Mouse (Mus musculus): ENCODE measurements around the gene Gm28042. TPM values are rescaled to one million over a fixed set of nuclear protein-coding genes. Genes with fewer than 3 reads are reported as not detected.

Gm28042 gene
- polyA plus RNA-seq (2012; rRNA removed) = 0.30 and 3.8 TPM in 2 replicates

DNA sequence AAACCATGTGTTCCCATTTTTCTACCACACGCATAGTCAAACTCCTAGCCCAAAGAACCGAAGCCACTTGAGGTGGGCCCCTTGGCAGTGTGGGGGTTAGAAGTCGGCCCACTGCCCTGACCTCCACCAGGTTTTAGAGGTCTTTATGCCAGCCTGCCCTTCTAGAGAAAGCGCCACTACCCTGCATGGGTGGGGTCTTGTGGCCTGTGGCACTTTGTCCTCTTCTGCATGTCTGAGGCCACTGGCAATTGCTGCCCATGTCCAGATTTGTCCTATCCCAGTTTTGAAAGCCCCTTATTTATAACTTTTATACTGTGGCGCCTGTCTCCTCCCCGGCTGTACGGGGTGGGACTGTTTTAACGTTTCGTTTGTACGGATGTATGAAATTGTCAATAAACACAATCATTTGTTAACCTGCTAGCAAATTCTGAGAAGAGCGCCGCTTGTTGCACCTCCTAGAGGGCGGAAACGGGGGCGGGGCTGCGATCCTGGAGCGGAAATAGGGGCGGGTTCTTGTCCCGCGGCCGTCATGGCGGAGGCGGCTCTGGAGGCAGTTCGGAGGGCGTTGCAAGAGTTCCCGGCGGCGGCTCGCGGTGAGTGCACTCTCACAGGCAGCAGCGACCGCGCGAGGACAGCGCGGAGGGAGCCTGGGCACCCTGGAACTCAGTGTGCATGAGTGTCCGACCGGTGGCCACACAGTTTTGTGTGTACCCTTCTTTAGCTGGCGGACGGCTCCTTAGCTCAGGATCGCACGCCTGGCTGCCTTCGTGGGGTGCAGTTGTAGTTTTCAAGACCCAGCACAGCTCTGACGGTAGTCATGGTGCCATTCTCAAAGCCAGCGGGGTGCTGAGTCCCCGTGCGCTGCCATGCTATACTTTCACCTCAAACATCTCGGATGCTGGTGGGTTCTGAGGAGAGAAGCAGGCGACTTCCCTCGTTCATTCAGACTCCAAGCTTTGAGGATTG lies at the start of gene Gm28042, which contains the start of gene Jmjd7:
Gene Gm28042 (plus strand): TSS at position 510 of the 966 bp plus-strand sequence.
Gene Jmjd7 (plus strand): TSS at position 500 of the 966 bp plus-strand sequence.
- WGBS = 4% methylated on average over 50 of the region's 50 CpGs
- no peak for TF ChIP-seq CTCF (IDR thresholded peaks at IDR 0.05; ENCODE audit: insufficient read depth, low read length)
- TF ChIP-seq POLR2A (IDR thresholded peaks at IDR 0.05; ENCODE audit: borderline replicate concordance, extremely low read depth, low read depth, low read length) = peak; percentile 69
- peak within 1 kb of the TSS; percentile 88 for H3K4me3 ChIP-seq (replicated peaks; ENCODE audit: extremely low read depth, low read depth, low read length)

DNA sequence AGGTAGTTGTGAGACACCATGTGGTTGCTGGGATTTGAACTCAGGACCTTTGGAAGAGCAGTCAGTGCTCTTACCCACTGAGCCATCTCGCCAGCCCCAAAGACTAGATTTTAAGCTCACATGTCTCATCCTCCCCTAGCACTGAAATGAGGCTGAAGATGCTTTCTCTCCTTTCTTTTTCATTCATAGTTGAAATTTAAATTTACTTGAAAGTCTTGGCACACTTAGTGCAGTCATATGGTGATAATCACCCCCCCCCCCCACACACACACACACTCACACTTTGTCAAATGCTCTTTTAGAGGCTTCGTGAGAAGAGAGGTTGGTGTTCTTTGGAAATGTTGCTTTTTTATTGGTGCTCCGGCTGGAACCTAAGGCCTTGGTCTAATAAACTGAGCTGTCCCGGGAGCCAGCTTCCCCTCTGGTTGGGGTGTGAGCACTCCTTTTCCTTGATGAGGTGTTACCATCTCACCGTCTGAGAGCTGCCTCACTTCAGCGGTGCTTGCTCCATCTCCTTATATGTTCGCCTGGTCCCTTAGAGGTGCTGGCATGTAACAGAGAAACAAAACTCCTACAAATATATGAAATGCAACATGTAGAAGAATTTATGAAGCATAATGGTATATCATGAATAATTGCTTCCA lies 46.8 kb upstream of the Gm28042 start:
- Histone ChIP-seq H3K4me1 (ENCODE audit: control insufficient read depth, insufficient read depth, low read length) (no peaks in the 10 kb centered on the region; the same call in 1 of the 2 replicates), H3K4me3 (replicated peaks; ENCODE audit: extremely low read depth, low read depth, low read length) (no peak overlapping the region)
- TF ChIP-seq CTCF (IDR thresholded peaks at IDR 0.05; ENCODE audit: insufficient read depth, low read length) (no peak), POLR2A (IDR thresholded peaks at IDR 0.05; ENCODE audit: borderline replicate concordance, extremely low read depth, low read depth, low read length) (no peak)
- 75% methylated on average over 7 of the region's 7 CpGs for WGBS
- no peak for DNase-seq

More for the DNA sequence above, at the start of gene Gm28042, which contains the start of gene Jmjd7:
- peak; percentile 93 for DNase-seq
- H3K4me1 ChIP-seq (ENCODE audit: control insufficient read depth, insufficient read depth, low read length) = peaks cover 8% of the 10 kb centered on the region

DNA sequence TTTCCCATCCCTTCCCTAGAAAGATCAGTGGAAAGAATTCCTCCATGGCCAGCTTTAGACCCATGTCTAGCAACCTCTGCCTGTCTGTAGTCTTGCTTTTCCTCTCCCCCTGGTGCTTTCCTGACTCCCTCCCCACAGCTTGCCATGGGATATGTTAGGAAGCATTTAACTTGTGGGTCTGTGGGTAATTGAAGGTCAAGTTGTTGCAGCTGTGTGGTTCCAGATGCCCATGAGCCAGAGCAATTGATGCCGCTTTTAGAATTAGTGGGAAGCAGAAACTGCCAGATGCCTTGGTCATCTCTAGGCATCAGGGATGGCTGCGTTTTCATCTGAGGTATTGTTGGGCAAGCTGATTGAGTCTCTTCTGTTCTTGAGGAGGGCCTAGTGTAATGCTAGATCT lies 45.7 kb upstream of the Gm28042 start:
- WGBS = 93% methylated on average over 2 of the region's 2 CpGs
- no peak for TF ChIP-seq CTCF (IDR thresholded peaks at IDR 0.05; ENCODE audit: insufficient read depth, low read length)
- TF ChIP-seq POLR2A (IDR thresholded peaks at IDR 0.05; ENCODE audit: borderline replicate concordance, extremely low read depth, low read depth, low read length) = no peak
- Histone ChIP-seq H3K4me1 (ENCODE audit: control insufficient read depth, insufficient read depth, low read length) (no peaks in the 10 kb centered on the region; the same call in 1 of the 2 replicates), H3K4me3 (replicated peaks; ENCODE audit: extremely low read depth, low read depth, low read length) (no peak overlapping the region)
- no peak for DNase-seq

GRCm38 (mm10) chr2:119985871-119986270 lies 41.4 kb upstream of the Gm28042 start:
- TF ChIP-seq POLR2A (IDR thresholded peaks at IDR 0.05; ENCODE audit: borderline replicate concordance, extremely low read depth, low read depth, low read length) (peak; percentile 50; the same call in 1 of the 2 replicates), CTCF (IDR thresholded peaks at IDR 0.05; ENCODE audit: insufficient read depth, low read length) (no peak)
- Histone ChIP-seq H3K4me3 (replicated peaks; ENCODE audit: extremely low read depth, low read depth, low read length) (no peak overlapping the region), H3K4me1 (ENCODE audit: control insufficient read depth, insufficient read depth, low read length) (no peaks in the 10 kb centered on the region; the same call in 1 of the 2 replicates)
- 69% methylated on average over 8 of the region's 8 CpGs for WGBS
- DNase-seq = no peak

GRCm38 (mm10) chr2:119986369-119986768 lies 40.9 kb upstream of the Gm28042 start:
- H3K4me1 ChIP-seq (ENCODE audit: control insufficient read depth, insufficient read depth, low read length) = no peaks in the 10 kb centered on the region; the same call in 1 of the 2 replicates
- TF ChIP-seq POLR2A (IDR thresholded peaks at IDR 0.05; ENCODE audit: borderline replicate concordance, extremely low read depth, low read depth, low read length) = peak; percentile 3; the same call in 1 of the 2 replicates
- no peak for TF ChIP-seq CTCF (IDR thresholded peaks at IDR 0.05; ENCODE audit: insufficient read depth, low read length)
- H3K4me3 ChIP-seq (replicated peaks; ENCODE audit: extremely low read depth, low read depth, low read length) = no peak overlapping the region
- DNase-seq = no peak
- 58% methylated on average over 6 of the region's 6 CpGs for WGBS

GRCm38 (mm10) chr2:119987441-119987840 lies 39.9 kb upstream of the Gm28042 start:
- Histone ChIP-seq H3K4me3 (replicated peaks; ENCODE audit: extremely low read depth, low read depth, low read length) (no peak overlapping the region), H3K4me1 (ENCODE audit: control insufficient read depth, insufficient read depth, low read length) (no peaks in the 10 kb centered on the region; the same call in 1 of the 2 replicates)
- TF ChIP-seq CTCF (IDR thresholded peaks at IDR 0.05; ENCODE audit: insufficient read depth, low read length) (no peak), POLR2A (IDR thresholded peaks at IDR 0.05; ENCODE audit: borderline replicate concordance, extremely low read depth, low read depth, low read length) (no peak)
- WGBS = 81% methylated on average over 2 of the region's 2 CpGs
- no peak for DNase-seq

DNA sequence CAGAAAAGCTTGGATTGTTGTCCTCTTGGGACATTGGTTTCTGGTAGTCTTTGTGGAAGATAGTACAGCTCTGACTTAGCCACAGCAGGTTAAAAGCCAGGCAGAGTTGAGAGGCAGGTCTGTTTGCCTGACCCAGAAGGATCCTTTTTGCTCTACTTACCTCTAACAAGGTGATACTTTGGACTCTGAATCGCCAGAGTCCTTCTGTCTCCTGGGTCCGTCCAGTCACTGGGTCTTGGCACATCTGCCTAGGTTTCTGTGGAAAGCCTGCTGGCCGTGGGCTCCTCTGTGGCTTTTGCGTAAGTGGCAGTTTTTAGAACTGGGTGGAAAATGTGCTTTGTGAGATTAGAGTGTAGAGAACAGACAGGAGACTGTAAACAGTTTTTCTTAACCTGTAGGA lies 38.3 kb upstream of the Gm28042 start:
- H3K4me1 ChIP-seq (ENCODE audit: control insufficient read depth, insufficient read depth, low read length) = no peaks in the 10 kb centered on the region; the same call in 1 of the 2 replicates
- H3K4me3 ChIP-seq (replicated peaks; ENCODE audit: extremely low read depth, low read depth, low read length) = no peak overlapping the region
- 68% methylated on average over 4 of the region's 4 CpGs for WGBS
- no peak for DNase-seq
- no peak for TF ChIP-seq POLR2A (IDR thresholded peaks at IDR 0.05; ENCODE audit: borderline replicate concordance, extremely low read depth, low read depth, low read length)
- TF ChIP-seq CTCF (IDR thresholded peaks at IDR 0.05; ENCODE audit: insufficient read depth, low read length) = no peak

- TF ChIP-seq CTCF (IDR thresholded peaks at IDR 0.05; ENCODE audit: insufficient read depth, low read length) (no peak), POLR2A (IDR thresholded peaks at IDR 0.05; ENCODE audit: borderline replicate concordance, extremely low read depth, low read depth, low read length) (no peak)
- WGBS = 82% methylated on average over 6 of the region's 6 CpGs
- Histone ChIP-seq H3K4me3 (replicated peaks; ENCODE audit: extremely low read depth, low read depth, low read length) (no peak overlapping the region), H3K4me1 (ENCODE audit: control insufficient read depth, insufficient read depth, low read length) (peaks cover 4% of the 10 kb centered on the region; the same call in 1 of the 2 replicates)
- no peak for DNase-seq
These were observed 36.4 kb upstream of the Gm28042 start for GRCm38 (mm10) chr2:119990881-119991280.

DNA sequence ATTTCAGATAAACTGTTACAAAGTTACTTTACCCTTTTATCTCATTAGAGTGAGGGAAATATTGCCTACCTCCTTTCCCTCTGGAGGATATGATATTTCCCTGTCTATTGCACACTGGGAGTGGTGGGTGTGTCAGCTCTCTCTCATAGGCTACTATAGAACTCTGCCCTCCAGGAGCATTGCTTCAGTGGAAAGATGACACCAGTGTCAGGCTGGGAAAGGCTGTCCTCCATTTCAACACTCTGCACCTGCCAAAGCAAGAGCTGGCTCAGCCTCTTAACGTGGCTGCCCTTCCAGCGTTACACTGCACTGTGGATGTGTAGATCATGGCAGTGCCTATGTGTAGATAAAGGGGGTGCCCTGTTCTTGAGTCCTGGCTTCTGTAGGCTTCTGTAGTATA lies 34.9 kb upstream of the Gm28042 start:
- DNase-seq = no peak
- H3K4me1 ChIP-seq (ENCODE audit: control insufficient read depth, insufficient read depth, low read length) = peaks cover 6% of the 10 kb centered on the region
- TF ChIP-seq POLR2A (IDR thresholded peaks at IDR 0.05; ENCODE audit: borderline replicate concordance, extremely low read depth, low read depth, low read length) = no peak
- no peak for TF ChIP-seq CTCF (IDR thresholded peaks at IDR 0.05; ENCODE audit: insufficient read depth, low read length)
- no peak overlapping the region for H3K4me3 ChIP-seq (replicated peaks; ENCODE audit: extremely low read depth, low read depth, low read length)
- 76% methylated on average over 2 of the region's 2 CpGs for WGBS
